Mouse (Mus musculus): ENCODE results near the gene Gorab.

- no peak for TF ChIP-seq CTCF (IDR thresholded peaks at IDR 0.05; ENCODE audit: borderline replicate concordance, control insufficient read depth, extremely low read depth, insufficient read depth, low read length, poor library complexity)
- no peak for TF ChIP-seq POLR2A (IDR thresholded peaks at IDR 0.05; ENCODE audit: control insufficient read depth, extremely low read depth, insufficient read depth, low read length, poor library complexity)
These were observed 42.1 kb downstream of the Gorab start for GRCm38 (mm10) chr1:163361376-163361775.

Measured in thymus, adult 2 months (tissue).